Mouse (Mus musculus) activated CD4-positive, CD25-positive, alpha-beta regulatory T cell, adult 4 months (primary cell): ENCODE results near the gene Per1. TPM values are rescaled to one million over a fixed set of nuclear protein-coding genes. Genes with fewer than 3 reads are reported as not detected.
A peak's percentile ranks its signal among the peaks of the same experiment; 100 is the strongest.

Experiments
- ATAC-seq: one replicate; pipeline ENCODE4 v1.8.0; 2017
- polyA plus RNA-seq, 2 experiments: library from polyadenylated mRNA; unstranded; fragments of 100-300 nt; shearing (Covaris generic); gene quantifications; one replicate each; pipeline ENCODE4 v1.2.1; 2017

Gene Per1
- polyA plus RNA-seq, 2 experiments from 2014 or later = 4.5 to 6.7 TPM

- no peak for ATAC-seq
Observed at GRCm38 (mm10) chr11:69065394-69065925, 29.6 kb upstream of the Per1 start.

GRCm38 (mm10) chr11:69066163-69066861 lies 28.7 kb upstream of the Per1 start:
- no peak for ATAC-seq

DNA sequence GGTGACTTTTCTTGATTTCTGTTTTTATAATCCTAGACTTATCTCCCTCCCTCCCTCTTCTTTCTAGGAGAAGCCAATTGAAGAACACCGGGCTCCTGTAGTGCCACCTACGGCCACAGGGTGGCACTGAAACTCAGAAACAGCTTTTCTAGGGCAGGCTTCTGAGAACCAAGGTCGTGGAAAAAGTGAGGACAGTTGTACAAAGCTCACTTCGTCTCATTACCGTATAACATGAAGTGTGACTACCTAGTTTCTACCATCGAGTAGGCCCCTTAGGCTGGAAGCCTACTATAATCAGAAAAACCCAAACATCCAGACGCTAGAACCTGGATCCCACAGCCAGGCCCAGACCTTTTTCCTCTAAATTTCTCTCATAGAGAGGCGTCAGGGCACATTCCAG lies 28.1 kb upstream of the Per1 start:
- ATAC-seq = no peak

DNA sequence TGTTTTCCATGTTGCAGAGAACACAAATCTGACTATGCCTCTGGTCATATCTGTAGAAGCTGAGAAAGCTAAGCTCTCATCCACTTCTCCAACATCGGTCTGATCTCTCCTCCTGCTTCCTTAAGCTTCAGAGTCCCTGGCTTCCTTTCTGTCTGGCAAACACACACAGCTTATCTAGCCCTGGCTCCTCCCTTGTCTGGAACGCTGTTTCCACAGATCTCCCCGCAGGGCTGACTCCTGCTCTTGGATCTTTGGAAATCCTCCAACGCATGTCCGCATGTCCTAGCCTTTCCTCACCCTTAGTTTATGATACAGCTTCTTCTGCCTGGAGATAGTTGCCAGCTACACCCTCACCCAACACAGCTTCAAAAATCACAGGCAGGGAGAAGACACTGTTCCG lies 27.4 kb upstream of the Per1 start:
- no peak for ATAC-seq

GRCm38 (mm10) chr11:69070093-69070492 lies 24.9 kb upstream of the Per1 start:
- ATAC-seq = no peak

DNA sequence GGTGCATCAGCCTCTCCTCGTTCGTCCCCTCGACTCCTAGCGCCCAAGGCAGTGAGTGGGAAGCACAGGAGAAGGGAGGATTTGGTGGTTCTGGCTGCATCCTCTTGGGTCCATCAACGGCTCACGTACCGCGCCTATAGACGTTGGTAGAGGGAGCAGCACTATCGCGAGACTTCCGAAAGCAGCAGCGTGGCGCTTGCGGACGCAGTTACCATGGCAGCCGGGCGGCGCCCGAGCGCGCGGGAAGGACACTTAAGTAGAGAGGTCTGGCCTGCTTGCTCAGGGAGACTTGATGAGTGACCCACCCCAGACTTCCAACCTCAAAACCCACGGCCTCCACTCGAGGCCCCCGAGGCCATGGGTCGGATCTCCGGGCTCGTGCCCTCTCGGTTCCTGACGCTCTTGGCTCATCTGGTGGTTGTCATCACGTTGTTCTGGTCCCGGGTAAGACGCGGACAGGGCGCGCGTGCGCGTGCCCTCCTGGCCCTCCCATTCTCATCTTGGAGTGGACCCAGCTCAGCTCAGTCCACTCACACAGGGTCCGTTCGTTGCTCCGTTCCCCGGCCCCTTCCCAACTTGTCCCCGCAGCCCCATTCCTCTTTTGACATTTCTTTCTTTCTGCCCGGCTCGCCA lies 24.3 kb upstream of the Per1 start, which contains the start of gene Tmem107:
Gene Tmem107 (plus strand): TSS at position 217 of the 633 bp plus-strand sequence.
- ATAC-seq = peak; percentile 84

DNA sequence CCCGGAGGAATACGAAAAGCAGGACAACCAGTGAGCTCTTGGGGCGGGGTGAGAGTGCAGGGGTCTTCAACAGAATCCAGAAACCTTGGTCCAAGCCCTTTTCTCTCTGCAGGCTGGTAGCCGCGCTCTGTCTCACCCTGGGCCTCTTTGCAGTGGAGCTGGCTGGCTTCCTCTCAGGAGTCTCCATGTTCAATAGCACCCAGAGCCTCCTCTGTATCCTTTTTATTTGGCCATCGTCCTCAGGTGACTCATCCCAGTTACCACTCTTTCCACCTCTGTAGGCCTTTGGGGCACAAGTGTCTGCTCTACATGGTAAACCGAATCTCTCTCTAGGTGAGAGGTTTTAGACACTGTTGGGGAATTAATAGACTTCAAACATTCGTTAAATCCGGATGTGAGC lies 23.8 kb upstream of the Per1 start:
- ATAC-seq = no peak

GRCm38 (mm10) chr11:69072234-69072633 lies 22.8 kb upstream of the Per1 start:
- ATAC-seq = no peak

DNA sequence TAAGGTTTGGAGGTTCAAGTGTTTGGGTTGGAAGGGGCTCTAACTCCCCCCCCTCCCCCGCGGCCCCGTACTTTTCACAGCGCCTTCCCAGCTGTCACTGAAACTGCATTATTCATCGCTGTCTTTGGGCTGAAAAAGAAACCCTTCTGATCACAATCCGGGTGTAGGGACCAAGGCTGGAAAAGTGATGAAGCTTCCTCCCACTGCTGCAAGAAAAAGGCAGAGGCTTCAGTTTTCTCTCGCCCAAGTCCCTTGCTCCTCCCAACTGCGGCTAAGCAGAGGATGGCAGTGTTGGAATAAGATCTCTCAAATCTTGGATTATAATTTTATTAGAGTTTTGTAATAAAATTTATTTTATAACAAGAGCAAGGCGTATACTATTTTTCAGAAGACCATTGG lies 22.4 kb upstream of the Per1 start:
- ATAC-seq = no peak

- ATAC-seq = peak; percentile 65
Observed at GRCm38 (mm10) chr11:69073065-69073888, 21.7 kb upstream of the Per1 start.

- no peak for ATAC-seq
Observed at GRCm38 (mm10) chr11:69073951-69074775, 20.9 kb upstream of the Per1 start.

- no peak for ATAC-seq
Observed at GRCm38 (mm10) chr11:69074776-69075069, 20.3 kb upstream of the Per1 start.

DNA sequence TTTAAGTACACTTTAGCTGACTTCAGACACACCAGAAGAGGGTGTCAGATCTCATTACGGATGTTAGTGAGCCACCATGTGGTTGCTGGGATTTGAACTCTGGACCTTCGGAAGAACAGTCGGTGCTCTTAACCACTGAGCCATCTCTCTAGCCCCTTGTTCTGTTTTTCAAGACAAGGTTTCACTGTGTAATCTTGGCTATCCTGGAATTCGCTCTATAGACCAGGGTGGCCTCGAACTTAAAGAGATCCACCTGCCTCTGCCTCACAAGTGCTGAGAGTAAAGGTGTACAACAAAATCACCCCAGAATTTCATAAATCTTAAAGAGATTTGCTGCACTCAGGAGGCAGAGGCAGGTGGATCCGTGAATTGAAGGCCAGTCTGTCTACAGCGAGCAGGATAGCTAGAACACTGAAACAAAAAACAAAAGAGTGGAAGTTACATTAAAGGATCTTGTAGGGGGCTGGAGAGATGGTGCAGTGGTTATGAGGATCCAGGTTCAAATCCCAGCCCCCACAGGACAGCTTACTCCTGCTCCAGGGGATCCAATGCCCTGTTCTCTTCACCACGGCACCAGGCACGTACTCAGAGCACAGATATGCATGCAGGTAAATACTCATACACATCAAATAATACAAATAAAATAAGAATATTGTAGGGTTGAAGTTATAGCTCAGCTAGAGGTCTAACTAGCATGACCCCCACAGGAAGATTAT lies 19.1 kb upstream of the Per1 start:
- ATAC-seq = no peak

- no peak for ATAC-seq
Observed at GRCm38 (mm10) chr11:69076572-69076971, 18.4 kb upstream of the Per1 start.

GRCm38 (mm10) chr11:69077316-69077715 lies 17.7 kb upstream of the Per1 start:
- ATAC-seq = no peak

DNA sequence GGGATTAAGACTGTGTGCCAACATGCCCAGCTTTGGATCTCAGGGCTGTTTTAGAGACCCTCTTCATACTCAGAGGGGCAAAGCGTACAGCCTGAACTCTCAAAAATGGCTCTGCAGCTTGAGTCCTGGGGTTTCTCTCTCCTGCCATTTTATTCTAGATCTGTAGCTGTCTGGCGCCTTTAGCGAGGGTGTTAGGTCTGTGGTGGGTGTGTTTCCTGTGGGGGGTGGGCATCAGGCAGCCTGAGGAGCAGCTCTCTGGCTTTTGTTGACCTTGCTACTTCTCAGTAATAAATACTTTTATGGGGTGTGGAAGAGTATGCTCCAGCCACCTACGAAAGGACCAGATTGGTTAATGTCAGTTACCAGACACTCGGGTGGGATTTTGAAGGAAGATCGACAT lies 17.0 kb upstream of the Per1 start:
- no peak for ATAC-seq

DNA sequence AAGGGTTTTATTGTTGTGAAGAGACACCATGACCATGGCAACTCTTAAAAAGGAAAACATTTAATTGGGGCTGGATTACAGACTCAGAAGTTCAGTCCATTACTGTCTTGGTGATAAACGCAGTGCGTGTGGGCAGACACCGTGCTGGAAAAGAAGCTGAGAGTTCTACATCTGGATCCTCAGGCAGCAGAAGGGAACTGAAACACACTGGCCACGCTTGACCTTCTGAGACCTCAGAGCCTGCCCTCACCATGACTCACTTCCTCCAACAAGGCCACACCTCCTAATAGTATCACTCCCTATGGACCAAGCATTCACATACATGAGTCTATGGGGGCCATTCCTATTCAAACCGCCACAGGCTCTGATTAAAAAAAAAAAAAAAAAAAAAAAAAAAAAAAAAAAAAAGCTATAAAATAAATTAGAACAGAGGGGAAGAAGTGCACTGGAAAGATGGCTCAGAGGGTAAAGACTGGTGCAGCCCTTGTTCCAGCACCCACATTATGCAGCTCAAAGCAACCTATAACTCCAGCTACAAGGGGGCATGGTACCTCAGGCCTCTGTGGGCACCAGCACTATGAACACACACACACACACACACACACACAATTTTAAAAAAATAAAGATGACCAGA lies 16.1 kb upstream of the Per1 start:
- ATAC-seq = no peak

DNA sequence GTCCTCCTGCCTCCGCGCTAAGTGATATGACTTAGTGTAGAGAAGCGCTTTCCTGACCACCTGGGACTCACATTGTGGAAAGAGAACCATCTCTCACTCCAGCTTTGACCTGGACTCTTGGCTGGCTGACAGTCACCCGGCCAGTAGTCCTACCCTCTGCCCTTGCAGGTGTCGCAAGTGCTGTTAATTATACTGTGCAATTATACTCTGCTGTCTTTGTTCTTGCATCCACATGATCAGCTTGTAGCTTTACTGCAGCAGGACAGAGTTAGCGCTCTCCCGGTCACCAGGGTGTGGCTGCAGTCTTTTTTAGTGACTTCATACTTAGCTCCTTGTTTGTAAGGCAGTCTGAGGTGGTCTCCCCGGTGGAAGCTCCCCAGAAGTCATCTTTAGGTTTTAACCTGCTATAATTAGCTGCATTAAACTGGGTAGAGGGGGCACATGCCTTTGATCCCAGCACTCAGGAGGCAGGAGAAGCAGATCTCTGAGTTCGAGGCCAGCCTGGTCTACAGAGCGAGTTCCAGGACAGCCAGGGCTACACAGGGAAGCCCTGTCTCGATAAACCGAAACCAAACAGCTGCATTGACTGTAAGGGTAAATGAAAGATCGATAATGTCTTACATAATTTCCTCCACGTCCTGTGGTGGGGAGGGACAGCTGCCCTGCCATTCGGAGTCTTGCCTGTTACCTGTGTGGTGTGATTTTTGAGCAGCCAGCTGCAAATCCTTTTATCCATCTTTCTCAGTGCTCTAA lies 14.7 kb upstream of the Per1 start:
- no peak for ATAC-seq

GRCm38 (mm10) chr11:69080855-69081222 lies 14.2 kb upstream of the Per1 start:
- ATAC-seq = no peak

GRCm38 (mm10) chr11:69081613-69082012 lies 13.4 kb upstream of the Per1 start:
- no peak for ATAC-seq

GRCm38 (mm10) chr11:69085608-69086007 lies 9.4 kb upstream of the Per1 start:
- ATAC-seq = no peak
